Mouse (Mus musculus) spleen, adult 2 months (tissue): ENCODE measurements around the gene Mif. TPM values are rescaled to one million over a fixed set of nuclear protein-coding genes. Genes with fewer than 3 reads are reported as not detected.
A peak's percentile ranks its signal among the peaks of the same experiment; 100 is the strongest.

ENCODE experiments used
- DNase-seq, 2 experiments: peaks; one replicate each; pipeline versions ENCODE4 v3.0.0 to v3.0.0-alpha.2; 2012 to 2021; ENCODE audit warnings: low spot score in 2 of 2, low read depth in 1 of 2
- H3K27ac ChIP-seq: fragments of 200-500 bp; 2 replicates; pipeline ENCODE4 v1.5.1; 2012; ENCODE audit warnings: low read length, inconsistent platforms; ENCODE audit not compliant: insufficient read depth
- H3K27me3 ChIP-seq: fragments of 200-500 bp; 2 replicates; pipeline ENCODE4 v1.6.1; 2012; ENCODE audit warnings: mild to moderate bottlenecking, moderate library complexity, low read length, inconsistent platforms; ENCODE audit not compliant: control insufficient read depth, insufficient read depth
- H3K36me3 ChIP-seq: fragments of 200-500 bp; 2 replicates; pipeline ENCODE4 v1.6.1; 2012; ENCODE audit warnings: mild to moderate bottlenecking, low read length, inconsistent platforms; ENCODE audit not compliant: control insufficient read depth, insufficient read depth
- H3K4me1 ChIP-seq: fragments of 200-500 bp; 2 replicates; pipeline ENCODE4 v1.6.1; 2011; ENCODE audit warnings: inconsistent platforms; ENCODE audit not compliant: control insufficient read depth, insufficient read depth, insufficient read length
- H3K4me3 ChIP-seq: fragments of 200-500 bp; 2 replicates; pipeline ENCODE4 v1.5.1; 2011; ENCODE audit warnings: mild to moderate bottlenecking, inconsistent platforms; ENCODE audit not compliant: insufficient read depth, insufficient read length; ENCODE audit errors: extremely low read depth
- CTCF ChIP-seq: fragments of 200-500 bp; IDR thresholded peaks from 2 replicates; pipeline ENCODE4 v1.5.1; 2011; ENCODE audit warnings: mild to moderate bottlenecking, inconsistent platforms; ENCODE audit not compliant: insufficient read depth, insufficient read length, insufficient replicate concordance; ENCODE audit errors: extremely low read depth
- POLR2A ChIP-seq: fragments of 200-500 bp; IDR thresholded peaks from 2 replicates; pipeline ENCODE4 v1.6.1; 2011; ENCODE audit warnings: low read depth, low read length, inconsistent platforms
- WGBS: fragments of 180-500 bp; shearing (Covaris S2); methylation state at CpG from one replicate; pipeline ENCODE4 v1.1.7; 2018; 5-methylcytosine and 5-hydroxymethylcytosine counted together
- polyA plus RNA-seq: library from polyadenylated mRNA; depleted of rRNA; stranded (reverse); fragments of >200 nt; gene quantifications from 2 replicates; pipeline ENCODE4 v1.2.3, GENCODE M21; 2012

The Mif gene
- polyA plus RNA-seq, 1 experiment = 677 TPM

DNA sequence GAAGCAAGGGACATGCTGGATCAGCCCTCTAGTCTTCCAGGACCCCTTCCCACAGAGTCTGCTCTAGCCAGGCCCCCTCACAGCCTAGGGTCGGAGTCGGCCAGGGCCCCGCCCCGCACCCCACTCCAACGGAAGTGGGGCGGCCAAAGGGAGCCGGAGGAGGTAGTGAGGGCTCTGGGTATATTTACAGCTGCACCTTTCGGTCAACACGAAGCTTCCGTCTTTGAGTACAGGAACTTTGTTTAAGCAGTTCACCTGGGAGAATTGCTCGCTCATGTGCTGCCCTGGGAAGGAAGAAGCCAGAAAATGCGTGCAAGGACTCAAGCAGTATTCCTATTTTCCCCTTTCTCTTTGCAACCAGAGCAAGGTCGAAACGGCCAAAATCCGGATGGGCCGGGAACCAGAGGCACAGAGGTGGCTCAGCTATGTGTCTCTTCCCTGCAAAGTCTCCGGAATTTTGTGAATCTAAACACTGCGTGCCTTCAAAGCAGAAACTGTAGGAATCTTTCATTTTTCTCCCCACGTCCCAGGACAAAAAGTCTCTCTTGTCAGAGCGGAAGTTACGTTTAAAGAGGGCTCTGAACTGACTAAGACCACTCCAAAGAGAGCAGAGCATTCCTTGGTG lies 26.5 kb downstream of the Mif start:
- Histone ChIP-seq H3K27ac (peak overlapping the region; percentile 63), H3K4me3 (peak overlapping the region; percentile 61), H3K4me1 (peaks cover 13% of the 10 kb centered on the region; the same call in 1 of the 2 replicates), H3K36me3 (no peaks in the 10 kb centered on the region), H3K27me3 (no peaks in the 10 kb centered on the region)
- peak in 1 of 2 experiments; percentile 42 for DNase-seq
- TF ChIP-seq CTCF = no peak
- TF ChIP-seq POLR2A = no peak
- 12% methylated on average over 21 of the region's 21 CpGs for WGBS

DNA sequence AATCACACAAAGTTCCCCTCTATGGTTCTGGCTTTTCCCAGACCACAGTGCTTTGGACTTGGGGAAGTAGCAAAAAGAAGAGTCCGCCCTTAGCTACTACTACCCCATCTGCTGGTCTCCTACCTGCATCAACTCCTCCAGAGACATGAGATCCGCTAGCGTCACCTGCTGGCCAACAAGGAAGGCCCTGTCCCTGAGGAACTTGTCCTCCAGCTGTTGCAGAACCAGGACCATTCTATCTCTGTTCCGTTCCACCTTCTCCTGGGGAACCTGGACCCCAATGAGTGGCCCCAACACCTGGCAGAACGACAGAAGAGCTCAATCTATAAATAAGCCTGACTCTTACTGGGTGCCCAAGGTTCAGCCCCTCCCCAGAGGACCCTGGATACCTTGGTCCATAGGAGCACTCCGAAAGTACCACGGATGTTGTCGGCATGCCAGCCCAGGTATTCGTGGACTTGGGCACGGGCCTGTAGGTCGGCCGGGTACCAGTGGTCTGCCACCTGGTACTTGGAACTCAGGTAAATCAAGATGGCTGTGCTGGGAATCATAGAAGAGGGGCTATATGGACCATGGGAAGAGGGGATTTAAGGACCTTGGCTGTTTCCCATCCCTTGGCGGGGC lies 27.7 kb downstream of the Mif start:
- peak; percentile 52 to 70 for DNase-seq
- Histone ChIP-seq H3K27ac (no peak overlapping the region), H3K27me3 (no peaks in the 10 kb centered on the region), H3K4me3 (no peak overlapping the region), H3K4me1 (peaks cover 9% of the 10 kb centered on the region; the same call in 1 of the 2 replicates), H3K36me3 (no peaks in the 10 kb centered on the region)
- WGBS = 74% methylated on average over 13 of the region's 13 CpGs
- TF ChIP-seq CTCF (peak; percentile 69; the same call in 1 of the 2 replicates), POLR2A (no peak)

DNA sequence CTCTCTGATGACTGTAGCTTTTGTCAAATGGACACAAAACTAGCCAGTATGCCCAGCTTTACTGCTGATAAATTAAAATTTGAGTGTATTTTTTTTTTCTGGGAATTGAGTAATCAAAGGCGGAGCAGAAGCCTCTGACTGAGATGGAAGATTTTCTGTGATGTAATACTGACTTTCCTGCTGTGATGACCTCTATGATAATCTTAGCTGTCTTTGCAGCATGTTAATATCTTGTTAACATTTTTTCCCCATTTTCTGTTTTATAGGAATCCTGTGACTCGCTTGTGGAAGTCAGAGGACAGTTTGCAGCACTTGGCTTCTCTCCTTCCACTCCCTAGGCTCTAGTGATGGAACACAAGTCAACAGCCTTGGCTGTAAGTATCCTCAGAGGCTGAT lies 29.8 kb downstream of the Mif start:
- H3K4me1 ChIP-seq = 0 out of 2 replicates have a peak, but pooled peaks cover 5% of the 10 kb centered on the region
- H3K27ac ChIP-seq = no peak overlapping the region
- H3K27me3 ChIP-seq = no peaks in the 10 kb centered on the region
- no peak for TF ChIP-seq CTCF
- TF ChIP-seq POLR2A = no peak
- no peaks in the 10 kb centered on the region for H3K36me3 ChIP-seq
- no peak for DNase-seq
- H3K4me3 ChIP-seq = no peak overlapping the region
- 80% methylated on average over 2 of the region's 2 CpGs for WGBS

DNA sequence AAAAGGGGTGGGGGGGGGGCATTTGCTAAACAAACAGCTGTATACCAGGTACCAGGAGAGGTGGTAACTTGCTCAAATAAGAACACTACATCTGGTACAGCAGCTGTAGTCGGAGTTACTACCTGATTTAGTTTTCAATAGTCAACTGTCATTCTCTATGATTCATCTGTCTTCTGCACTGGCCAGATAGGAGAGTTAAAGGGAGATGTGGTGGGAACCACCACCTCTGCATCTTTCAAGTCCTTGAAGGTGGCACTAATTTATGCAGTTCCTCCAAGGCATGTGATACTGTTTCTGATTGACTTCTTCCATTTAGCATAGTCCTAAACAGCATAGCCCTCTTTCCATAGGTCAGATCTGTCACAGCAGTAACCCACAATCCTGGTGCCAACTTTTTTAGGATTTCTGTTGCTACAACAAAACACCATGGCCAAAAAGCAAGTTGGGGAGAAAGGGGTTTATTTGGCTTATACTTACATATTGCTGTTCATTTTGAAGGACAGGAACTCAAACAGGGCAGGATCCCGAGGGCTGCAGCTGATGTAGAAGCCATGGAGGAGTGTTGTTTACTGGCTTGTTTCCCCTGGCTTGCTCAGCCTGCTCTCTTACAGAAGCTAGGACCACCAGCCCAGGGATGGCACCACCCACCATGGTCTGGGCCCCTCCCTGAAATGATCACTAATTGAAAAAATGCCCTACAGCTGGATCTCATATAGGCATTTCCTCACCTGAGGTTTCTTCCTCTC lies 30.3 kb downstream of the Mif start:
- TF ChIP-seq POLR2A (no peak), CTCF (no peak)
- Histone ChIP-seq H3K36me3 (no peaks in the 10 kb centered on the region), H3K4me3 (no peak overlapping the region), H3K27me3 (no peaks in the 10 kb centered on the region), H3K4me1 (0 out of 2 replicates have a peak, but pooled peaks cover 5% of the 10 kb centered on the region), H3K27ac (no peak overlapping the region)
- WGBS = 70% methylated on average over 2 of the region's 2 CpGs
- no peak for DNase-seq

DNA sequence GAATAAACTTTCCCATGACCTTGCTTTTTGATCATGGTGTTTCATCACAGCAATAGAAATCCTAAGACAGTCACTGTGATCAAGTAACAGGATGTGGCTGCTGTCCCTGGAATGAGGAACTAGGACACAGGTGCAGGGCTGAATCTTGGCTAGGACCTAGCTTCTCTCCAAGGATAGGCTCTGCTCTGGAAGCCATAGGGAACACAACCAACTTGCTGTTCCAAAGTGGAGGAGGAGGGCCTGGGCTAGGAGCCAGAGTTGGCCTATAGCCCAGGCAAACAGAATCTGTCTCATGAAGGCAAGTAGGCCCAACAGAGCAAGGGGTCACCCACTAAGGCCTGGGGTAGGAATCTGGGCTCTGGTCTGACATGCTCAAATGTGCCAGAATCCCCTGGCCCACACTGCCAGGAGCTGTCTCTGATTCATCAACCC lies 31.5 kb downstream of the Mif start:
- no peak for DNase-seq
- TF ChIP-seq POLR2A = no peak
- no peak for TF ChIP-seq CTCF
- Histone ChIP-seq H3K4me1 (0 out of 2 replicates have a peak, but pooled peaks cover 4% of the 10 kb centered on the region), H3K36me3 (no peaks in the 10 kb centered on the region), H3K27ac (no peak overlapping the region), H3K4me3 (no peak overlapping the region), H3K27me3 (no peaks in the 10 kb centered on the region)

DNA sequence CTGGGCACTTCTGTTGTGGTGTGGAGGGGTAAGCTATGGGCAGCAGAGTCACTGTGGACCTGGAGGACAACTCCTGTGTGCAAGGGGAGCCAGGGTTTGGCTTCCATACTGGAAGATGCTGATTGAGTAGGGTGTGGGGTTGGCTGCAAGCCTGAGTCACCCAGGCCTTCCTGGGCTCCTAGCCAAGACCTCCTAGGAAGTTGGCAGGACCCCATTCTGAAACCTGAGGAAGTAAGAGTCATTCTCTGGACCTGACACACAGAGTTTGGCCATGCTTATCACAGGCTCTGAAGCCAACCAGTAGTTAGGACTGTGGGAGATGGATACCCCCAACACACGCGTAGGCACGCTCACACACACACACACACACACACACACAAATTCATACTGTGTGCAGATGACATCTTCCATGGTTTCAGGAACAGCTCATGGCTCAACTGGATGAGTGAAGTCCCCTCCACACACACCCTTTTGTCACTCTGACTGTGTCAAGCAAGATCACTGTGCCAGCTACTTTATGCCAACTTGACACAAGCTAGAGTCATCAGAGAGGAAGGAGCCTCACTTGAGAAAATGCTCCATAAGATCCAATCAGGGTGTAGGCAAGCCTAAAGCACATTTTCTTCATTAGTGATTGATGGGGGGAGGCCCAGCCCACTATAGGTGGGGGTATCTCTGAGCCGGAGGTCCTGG lies 32.2 kb downstream of the Mif start:
- no peaks in the 10 kb centered on the region for H3K27me3 ChIP-seq
- 92% methylated on average over 4 of the region's 4 CpGs for WGBS
- H3K36me3 ChIP-seq = no peaks in the 10 kb centered on the region
- DNase-seq = no peak
- no peaks in the 10 kb centered on the region for H3K4me1 ChIP-seq
- no peak overlapping the region for H3K4me3 ChIP-seq
- TF ChIP-seq CTCF = no peak
- no peak for TF ChIP-seq POLR2A
- H3K27ac ChIP-seq = no peak overlapping the region
